Mouse (Mus musculus): ENCODE data around the gene Glis3.
A peak's percentile ranks its signal among the peaks of the same experiment; 100 is the strongest.

The Glis3 gene

GRCm38 (mm10) chr19:28389146-28389545, 290.7 kb downstream of the Glis3 start:
- no peak for DNase-seq (ENCODE audit: low spot score in 2 of 2)

- no peak for DNase-seq (ENCODE audit: low spot score in 2 of 2)
Observed at GRCm38 (mm10) chr19:28383425-28383824, 296.5 kb downstream of the Glis3 start.

GRCm38 (mm10) chr19:28382168-28382911, 297.5 kb downstream of the Glis3 start:
- DNase-seq (ENCODE audit: low spot score in 2 of 2), result peak; percentile 28 to 46

GRCm38 (mm10) chr19:28381441-28381840, 298.4 kb downstream of the Glis3 start:
- DNase-seq (ENCODE audit: low spot score in 2 of 2), result no peak

GRCm38 (mm10) chr19:28380691-28381262, 299.1 kb downstream of the Glis3 start:
- DNase-seq (ENCODE audit: low spot score in 2 of 2), result no peak

- no peak for DNase-seq (ENCODE audit: low spot score in 2 of 2)
Observed at GRCm38 (mm10) chr19:28377788-28378295, 302.0 kb downstream of the Glis3 start.

- no peak for DNase-seq (ENCODE audit: low spot score in 2 of 2)
Observed at GRCm38 (mm10) chr19:28376401-28376800, 303.5 kb downstream of the Glis3 start.

GRCm38 (mm10) chr19:28375746-28376145, 304.1 kb downstream of the Glis3 start:
- no peak for DNase-seq (ENCODE audit: low spot score in 2 of 2)

- no peak for DNase-seq (ENCODE audit: low spot score in 2 of 2)
Observed at GRCm38 (mm10) chr19:28374524-28374923, 305.4 kb downstream of the Glis3 start.

- DNase-seq (ENCODE audit: low spot score in 2 of 2), result no peak
Observed at GRCm38 (mm10) chr19:28368215-28368614, 311.7 kb downstream of the Glis3 start.

GRCm38 (mm10) chr19:28367274-28367673, 312.6 kb downstream of the Glis3 start:
- DNase-seq (ENCODE audit: low spot score in 2 of 2), result no peak

- DNase-seq (ENCODE audit: low spot score in 2 of 2), result no peak
Observed at GRCm38 (mm10) chr19:28366766-28367165, 313.1 kb downstream of the Glis3 start.

- no peak for DNase-seq (ENCODE audit: low spot score in 2 of 2)
Observed at GRCm38 (mm10) chr19:28365897-28366296, 314.0 kb downstream of the Glis3 start.

- no peak for DNase-seq (ENCODE audit: low spot score in 2 of 2)
Observed at GRCm38 (mm10) chr19:28360884-28361283, 319.0 kb downstream of the Glis3 start.

GRCm38 (mm10) chr19:28357595-28357994, 322.3 kb downstream of the Glis3 start:
- no peak for DNase-seq (ENCODE audit: low spot score in 2 of 2)

GRCm38 (mm10) chr19:28351068-28352066, 328.5 kb downstream of the Glis3 start:
- no peak for DNase-seq (ENCODE audit: low spot score in 2 of 2)

- DNase-seq (ENCODE audit: low spot score in 2 of 2), result no peak
Observed at GRCm38 (mm10) chr19:28347080-28347825, 332.6 kb downstream of the Glis3 start.

- DNase-seq (ENCODE audit: low spot score in 2 of 2), result no peak
Observed at GRCm38 (mm10) chr19:28343640-28344039, 336.2 kb downstream of the Glis3 start.

GRCm38 (mm10) chr19:28337574-28337973, 342.3 kb downstream of the Glis3 start:
- no peak for DNase-seq (ENCODE audit: low spot score in 2 of 2)

GRCm38 (mm10) chr19:28336651-28337510, 343.0 kb downstream of the Glis3 start:
- DNase-seq (ENCODE audit: low spot score in 2 of 2), result no peak

Data from frontal cortex, postnatal 10 days (tissue).